Mouse (Mus musculus) adrenal gland, adult 2 months (tissue): ENCODE data around the gene Supt7l. TPM values are rescaled to one million over a fixed set of nuclear protein-coding genes. Genes with fewer than 3 reads are reported as not detected.
A peak's percentile ranks its signal among the peaks of the same experiment; 100 is the strongest.

Experiments
- DNase-seq: peaks from one replicate; pipeline ENCODE4 v3.0.0; 2021
- polyA plus RNA-seq: library from polyadenylated mRNA; depleted of rRNA; stranded (reverse); fragments of >200 nt; gene quantifications from 2 replicates; pipeline ENCODE4 v1.2.3, GENCODE M21; 2012; rRNA removed
- total RNA-seq, 2 experiments: library from RNA; stranded (reverse); gene quantifications; 2 replicates each; pipeline ENCODE4 v1.2.3; 2021

Supt7l gene
- total and polyA plus RNA-seq, 3 experiments, result 13.0 to 20.1 (median 15.7) TPM

GRCm38 (mm10) chr5:31492031-31492430 is 35.6 kb downstream of the Supt7l start:
- DNase-seq, result no peak

DNA sequence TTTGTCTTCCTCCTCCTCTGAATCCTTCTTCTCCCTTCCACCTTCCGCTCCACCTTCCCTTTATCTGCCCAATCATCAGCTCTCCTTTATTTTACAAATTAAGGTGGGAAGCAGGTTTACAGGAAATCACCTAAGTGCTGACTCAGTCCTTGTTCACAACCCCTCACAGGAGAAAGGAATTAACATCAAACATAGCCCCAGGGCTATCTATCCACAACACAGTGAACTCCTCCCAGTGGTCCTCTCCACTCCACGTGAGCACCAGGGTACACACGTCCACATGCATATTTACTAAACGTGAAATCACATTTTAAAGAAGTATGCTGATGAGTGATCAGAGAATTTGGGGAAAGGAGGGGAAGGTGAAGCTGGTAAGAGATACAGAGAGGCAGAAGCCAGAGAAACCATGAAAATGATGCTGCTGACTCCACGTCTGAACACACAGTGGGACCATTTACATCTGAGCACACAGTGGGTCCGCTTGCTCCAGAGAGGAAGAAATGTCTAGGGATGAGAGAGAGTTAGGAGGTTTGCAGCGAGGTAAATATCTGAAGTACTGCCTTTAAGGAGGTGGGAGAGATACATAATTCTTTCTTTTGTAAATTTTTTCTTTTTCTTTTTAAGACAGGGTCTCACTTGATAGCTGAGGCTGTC is 38.4 kb downstream of the Supt7l start:
- DNase-seq, result no peak

DNA sequence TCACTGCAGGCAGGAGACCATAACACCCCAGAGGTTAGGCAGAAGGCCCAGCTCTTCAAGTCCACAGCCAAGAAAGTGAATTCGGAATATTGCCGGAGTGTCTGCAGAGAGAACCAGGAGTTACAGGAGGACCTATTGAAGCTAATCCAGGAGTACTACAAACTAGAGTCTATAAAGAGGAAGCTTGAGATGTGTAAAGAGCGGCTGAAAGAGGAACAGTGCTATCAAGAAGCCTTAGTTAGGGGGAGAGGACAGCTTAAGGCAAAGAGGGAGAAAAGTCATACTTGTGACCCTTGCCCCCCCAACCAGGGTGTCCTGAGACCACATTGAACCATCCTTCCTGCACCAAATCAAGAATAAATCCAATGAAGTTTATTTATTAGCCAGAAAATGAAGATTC is 39.7 kb downstream of the Supt7l start:
- no peak for DNase-seq

DNA sequence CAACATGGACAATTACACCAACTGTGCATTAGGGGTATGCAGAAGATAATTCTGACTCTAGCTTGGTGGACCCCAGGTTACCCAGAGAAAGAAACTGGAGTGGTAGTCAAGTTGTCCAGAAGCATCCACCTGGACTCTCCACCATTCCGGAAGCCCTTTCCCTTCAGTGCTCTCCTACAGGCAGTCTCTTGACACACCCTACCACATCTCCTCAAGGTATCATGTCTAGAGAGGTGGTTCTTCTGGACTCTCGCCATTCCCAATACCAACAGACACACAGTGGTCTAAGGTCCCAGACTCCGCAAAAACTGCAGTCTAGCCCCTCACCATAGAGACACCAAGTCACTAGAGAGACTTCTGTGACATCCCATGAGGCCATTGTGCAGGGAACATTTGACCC is 42.2 kb downstream of the Supt7l start, which contains the start of gene 4930548H24Rik:
TSS of gene 4930548H24Rik (plus strand) at position 301 of the 400 bp plus-strand sequence.
- DNase-seq, result no peak

- DNase-seq, result no peak
Measured at GRCm38 (mm10) chr5:31480536-31480935, 47.1 kb downstream of the Supt7l start.

GRCm38 (mm10) chr5:31470334-31470733 is 57.3 kb downstream of the Supt7l start:
- peak; percentile 42 for DNase-seq

- DNase-seq, result no peak
Measured at GRCm38 (mm10) chr5:31469711-31470110, 57.9 kb downstream of the Supt7l start.

DNA sequence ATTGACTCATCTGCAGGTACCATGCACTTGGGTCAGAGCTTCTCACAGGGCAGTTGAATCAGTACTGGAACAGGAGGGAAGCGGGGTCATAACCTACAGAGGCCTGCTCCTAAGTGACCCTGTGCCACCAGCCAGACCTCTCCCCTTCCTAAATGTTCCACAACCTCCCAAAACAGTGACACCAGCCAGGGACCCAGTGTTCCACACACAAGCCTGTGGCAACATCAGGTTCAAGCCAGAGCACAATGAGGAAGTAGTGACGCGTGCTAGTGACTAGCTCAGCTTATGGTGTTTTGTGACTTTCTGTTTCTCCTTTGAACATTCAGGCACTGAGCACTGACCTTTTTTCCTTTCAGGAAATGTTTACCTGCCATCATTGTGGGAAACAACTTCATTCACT is 59.8 kb downstream of the Supt7l start:
- DNase-seq, result no peak

Other genes with a start within 250 kb of the Supt7l start
- gene Ift172, start 236.7 kb downstream of the Supt7l start, total RNA-seq, result 10 to 100 TPM; 28.9 to 38.1 TPM
- 29.5 and 30.1 TPM in 2 replicates for gene Ift172, start 236.7 kb downstream of the Supt7l start, polyA plus RNA-seq
- gene Fndc4, start 231.7 kb downstream of the Supt7l start, total RNA-seq, result 10 to 100 TPM; 11.1 to 20.8 TPM
- gene Fndc4, start 231.7 kb downstream of the Supt7l start, polyA plus RNA-seq, result 25.0 and 28.6 TPM in 2 replicates
- gene Gckr, start 230.4 kb downstream of the Supt7l start, total RNA-seq, result under 1 TPM in 1 of 2 experiments, not detected in 1; 0.61 TPM
- gene Gckr, start 230.4 kb downstream of the Supt7l start, polyA plus RNA-seq, result 0.13 and 0.20 TPM in 2 replicates
- gene Zfp512, start 75.4 kb downstream of the Supt7l start, total RNA-seq, result 10 to 100 TPM; 14.2 to 22.2 TPM
- gene Zfp512, start 75.4 kb downstream of the Supt7l start, polyA plus RNA-seq, result 4.9 and 5.1 TPM in 2 replicates
- gene 4930548H24Rik, start 42.1 kb downstream of the Supt7l start, total RNA-seq, result under 1 TPM in 1 of 2 experiments, not detected in 1; 0.14 TPM
- gene 4930548H24Rik, start 42.1 kb downstream of the Supt7l start, polyA plus RNA-seq, result not detected in 2 replicates
- gene Gpn1, start 33.1 kb downstream of the Supt7l start, total RNA-seq, result 10 to 100 TPM; 28.6 to 36.3 TPM
- 38.4 and 48.8 TPM in 2 replicates for gene Gpn1, start 33.1 kb downstream of the Supt7l start, polyA plus RNA-seq
- gene Slc4a1ap, start 812 bp downstream of the Supt7l start, total RNA-seq, result 10 to 100 TPM; 27.9 to 31.2 TPM
- gene Slc4a1ap, start 812 bp downstream of the Supt7l start, polyA plus RNA-seq, result 13.9 and 16.4 TPM in 2 replicates
- 100 to 1,000 TPM; 294 to 325 TPM for gene Mrpl33, start 69.1 kb upstream of the Supt7l start, total RNA-seq
- gene Mrpl33, start 69.1 kb upstream of the Supt7l start, polyA plus RNA-seq, result 21.1 and 31.6 TPM in 2 replicates
- 10 to 100 TPM; 10.3 to 15.5 TPM for gene Rbks, start 169.8 kb upstream of the Supt7l start, total RNA-seq
- gene Rbks, start 169.8 kb upstream of the Supt7l start, polyA plus RNA-seq, result 2.2 and 5.0 TPM in 2 replicates
- 100 to 1,000 TPM in 1 of 2 experiments, 10 to 100 TPM in 1; 90.5 to 177 TPM for gene Babam2, start 169.9 kb upstream of the Supt7l start, total RNA-seq
- 63.4 and 88.1 TPM in 2 replicates for gene Babam2, start 169.9 kb upstream of the Supt7l start, polyA plus RNA-seq